Mouse (Mus musculus): ENCODE results near the gene Rbfox1.

DNA sequence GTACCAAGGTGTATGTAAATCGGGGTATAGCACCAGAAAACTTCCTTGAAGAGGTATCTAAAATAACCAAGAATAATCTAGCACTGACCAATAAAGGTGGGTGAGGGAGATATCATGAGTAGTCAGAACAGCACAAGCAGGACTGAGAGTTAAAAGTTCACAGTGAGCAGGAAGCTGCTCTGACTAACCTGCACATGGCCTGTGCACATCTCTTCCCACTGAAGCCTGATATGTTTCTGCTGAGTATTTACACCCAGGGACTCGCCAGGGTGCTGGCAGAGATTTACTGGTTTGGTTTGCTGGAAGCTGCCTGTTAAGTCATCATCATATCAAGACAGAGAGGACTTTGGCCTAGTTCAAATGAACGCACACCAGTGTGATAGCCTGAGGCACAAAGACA, 1357.3 kb downstream of the Rbfox1 start:
- no peak for TF ChIP-seq CTCF (IDR thresholded peaks at IDR 0.05; ENCODE audit: control insufficient read depth, insufficient read depth, insufficient read length)
- no peak for TF ChIP-seq MAX (IDR thresholded peaks at IDR 0.05)
- TF ChIP-seq MYOG (IDR thresholded peaks at IDR 0.05; ENCODE audit: control insufficient read depth, extremely low read depth, insufficient read length), result no peak
- no peak for TF ChIP-seq USF1 (IDR thresholded peaks at IDR 0.05; ENCODE audit: low read depth)

Measured in C2C12 (cell line).